Mouse (Mus musculus): Measurements from ENCODE around the gene Ccm2.

Gene Ccm2

GRCm38 (mm10) chr11:6576151-6576550 lies 29.5 kb downstream of the Ccm2 start:
- no peak for DNase-seq (ENCODE audit: inconsistent age in 2 of 2, low spot score in 1 of 2)

GRCm38 (mm10) chr11:6579361-6579760 lies 32.7 kb downstream of the Ccm2 start:
- no peak for DNase-seq (ENCODE audit: inconsistent age in 2 of 2, low spot score in 1 of 2)

- no peak for DNase-seq (ENCODE audit: inconsistent age in 2 of 2, low spot score in 1 of 2)
These were observed 33.5 kb downstream of the Ccm2 start for GRCm38 (mm10) chr11:6580065-6580750.

- DNase-seq (ENCODE audit: inconsistent age in 2 of 2, low spot score in 1 of 2) = no peak
These were observed 34.9 kb downstream of the Ccm2 start for GRCm38 (mm10) chr11:6581560-6581959.

- DNase-seq (ENCODE audit: inconsistent age in 2 of 2, low spot score in 1 of 2) = no peak
These were observed 39.1 kb downstream of the Ccm2 start for GRCm38 (mm10) chr11:6585748-6586147.

- DNase-seq (ENCODE audit: inconsistent age in 2 of 2, low spot score in 1 of 2) = peak in 1 of 2 experiments; percentile 45
These were observed 40.0 kb downstream of the Ccm2 start for GRCm38 (mm10) chr11:6586660-6587059.

- DNase-seq (ENCODE audit: inconsistent age in 2 of 2, low spot score in 1 of 2) = no peak
These were observed 40.7 kb downstream of the Ccm2 start for GRCm38 (mm10) chr11:6587249-6587940.

GRCm38 (mm10) chr11:6588295-6588694 lies 41.6 kb downstream of the Ccm2 start:
- DNase-seq (ENCODE audit: inconsistent age in 2 of 2, low spot score in 1 of 2) = no peak

GRCm38 (mm10) chr11:6589838-6590237 lies 43.2 kb downstream of the Ccm2 start:
- DNase-seq (ENCODE audit: inconsistent age in 2 of 2, low spot score in 1 of 2) = no peak

GRCm38 (mm10) chr11:6590933-6591675 lies 44.4 kb downstream of the Ccm2 start:
- DNase-seq (ENCODE audit: inconsistent age in 2 of 2, low spot score in 1 of 2) = no peak

- no peak for DNase-seq (ENCODE audit: inconsistent age in 2 of 2, low spot score in 1 of 2)
These were observed 46.7 kb downstream of the Ccm2 start for GRCm38 (mm10) chr11:6593406-6593805.

- DNase-seq (ENCODE audit: inconsistent age in 2 of 2, low spot score in 1 of 2) = no peak
These were observed 48.2 kb downstream of the Ccm2 start for GRCm38 (mm10) chr11:6594845-6595244.

- no peak for DNase-seq (ENCODE audit: inconsistent age in 2 of 2, low spot score in 1 of 2)
These were observed 48.7 kb downstream of the Ccm2 start for GRCm38 (mm10) chr11:6595339-6595738.

- DNase-seq (ENCODE audit: inconsistent age in 2 of 2, low spot score in 1 of 2) = no peak
These were observed 49.5 kb downstream of the Ccm2 start for GRCm38 (mm10) chr11:6596205-6596604.

- DNase-seq (ENCODE audit: inconsistent age in 2 of 2, low spot score in 1 of 2) = no peak
These were observed 49.9 kb downstream of the Ccm2 start for GRCm38 (mm10) chr11:6596616-6597015.

- no peak for DNase-seq (ENCODE audit: inconsistent age in 2 of 2, low spot score in 1 of 2)
These were observed 50.8 kb downstream of the Ccm2 start for GRCm38 (mm10) chr11:6597523-6597922.

GRCm38 (mm10) chr11:6598191-6598889 lies 51.7 kb downstream of the Ccm2 start:
- peak in 1 of 2 experiments; percentile 30 for DNase-seq (ENCODE audit: inconsistent age in 2 of 2, low spot score in 1 of 2)

GRCm38 (mm10) chr11:6599011-6599681 lies 52.5 kb downstream of the Ccm2 start:
- DNase-seq (ENCODE audit: inconsistent age in 2 of 2, low spot score in 1 of 2) = peak in 1 of 2 experiments; percentile 36

- DNase-seq (ENCODE audit: inconsistent age in 2 of 2, low spot score in 1 of 2) = peak; percentile 57 to 68
These were observed 53.1 kb downstream of the Ccm2 start for GRCm38 (mm10) chr11:6599831-6600230.

GRCm38 (mm10) chr11:6600284-6600944 lies 53.7 kb downstream of the Ccm2 start:
- DNase-seq (ENCODE audit: inconsistent age in 2 of 2, low spot score in 1 of 2) = no peak

All from adrenal gland, adult (tissue).